Mouse (Mus musculus) heart, adult 2 months (tissue): ENCODE measurements around the gene Bach2.

ENCODE experiments used
- CTCF ChIP-seq: fragments of 200-600 bp; IDR thresholded peaks from 2 replicates; pipeline ENCODE4 v1.8.1; 2022; ENCODE audit warnings: antibody characterized with exemption, mild to moderate bottlenecking, moderate library complexity
- EP300 ChIP-seq: fragments of 200-500 bp; IDR thresholded peaks from 2 replicates; pipeline ENCODE4 v1.6.1; 2011; ENCODE audit warnings: low read depth, low read length, control low read depth; ENCODE audit not compliant: insufficient read depth

- TF ChIP-seq CTCF (no peak), EP300 (no peak)
Observed at GRCm38 (mm10) chr4:32526228-32526836, 287.7 kb downstream of the Bach2 start.
